Mouse (Mus musculus): Measurements from ENCODE around the gene Rundc3a.

DNA sequence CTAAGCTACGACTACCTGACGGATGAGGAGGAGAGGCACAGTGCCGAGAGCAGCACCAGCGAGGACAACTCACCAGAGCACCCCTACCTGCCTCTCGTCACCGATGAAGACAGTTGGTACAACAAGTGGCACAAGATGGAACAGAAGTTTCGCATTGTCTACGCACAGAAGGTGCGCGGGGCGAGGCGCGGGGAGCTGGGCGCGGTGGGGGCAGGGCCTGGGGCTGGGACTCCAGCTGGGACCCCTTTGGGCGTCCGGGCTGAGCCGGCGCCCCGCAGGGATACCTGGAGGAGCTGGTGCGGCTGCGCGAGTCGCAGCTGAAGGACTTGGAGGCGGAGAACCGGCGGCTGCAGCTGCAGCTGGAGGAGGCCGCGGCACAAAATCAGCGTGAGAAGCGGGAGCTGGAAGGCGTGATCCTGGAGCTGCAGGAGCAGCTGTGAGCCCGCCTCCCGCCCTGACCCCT is 6.4 kb downstream of the Rundc3a start:
- TF ChIP-seq POLR2A (IDR thresholded peaks at IDR 0.05; ENCODE audit: borderline replicate concordance, low read depth, low read length) (no peak), CTCF (IDR thresholded peaks at IDR 0.05; ENCODE audit: low read depth, low read length) (no peak)

Measured in bone marrow macrophage, adult 2 months (primary cell).